In the genomic region with DNA sequence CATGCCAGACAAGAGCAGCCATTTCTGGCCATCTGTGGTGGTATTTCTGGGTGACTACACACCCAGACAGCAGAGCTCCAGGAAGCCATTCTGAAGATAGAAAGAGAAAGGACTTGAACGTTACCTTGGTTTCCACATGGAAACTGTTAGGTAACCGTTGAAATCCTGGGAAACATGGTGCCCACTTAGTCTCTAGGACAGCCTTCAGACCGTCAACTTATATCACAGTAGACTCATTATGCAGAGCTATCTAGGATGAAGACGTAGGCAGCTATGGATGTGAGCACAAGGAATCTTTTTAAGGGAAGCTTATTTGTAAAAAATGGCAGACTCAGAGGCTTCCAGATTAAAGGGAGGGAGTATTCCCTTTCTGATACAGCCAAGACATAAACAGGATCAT, we compare ENCODE assay signal across 26 mouse cellular contexts. TPM values are rescaled to one million over a fixed set of nuclear protein-coding genes. Genes with fewer than 3 reads are reported as not detected.
DNase-seq lines count a peak whose midpoint lies in the region; ATAC-seq and TF ChIP-seq lines count a peak whose summit lies in the region.
"Had no signal": no experiment of that assay in that cellular context is flagged by ENCODE, and none has a peak within 500 bp of the region (broad histone marks: within the 10 kb centered on the region; RNA-seq: fewer than 3 reads in every experiment).

No protein-coding gene starts in this region.

- peak; percentile 10 for DNase-seq in heart, adult 11 months
- no peak for DNase-seq in heart, postnatal 10 days
- DNase-seq in intestine, embryonic 14.5 days (ENCODE audit: low spot score): peak; percentile 10
- DNase-seq in limb, embryonic 10.5 days (ENCODE audit: low spot score): peak; percentile 6
- no peak for DNase-seq in thymus, postnatal 0 days (ENCODE audit: low spot score)
- no peak for DNase-seq in layer of hippocampus, postnatal 10 days (ENCODE audit: low spot score in 2 of 2)
- DNase-seq: adrenal gland, adult 2 months; adrenal gland, postnatal 10 days; adrenal gland, postnatal 25 days; cerebellum, adult 11-12 months; cerebellum, adult 2 months; cerebellum, adult 9-10 months; cerebellum, postnatal 10 days; cerebellum, postnatal 25 days had no signal

- no peak overlapping the region for H3K9ac ChIP-seq in intestine, embryonic 14.5 days (ENCODE audit: low read length)
- no peak overlapping the region for H3K9ac ChIP-seq in intestine, postnatal 0 days (ENCODE audit: low read depth, low read length)
- H3K9ac ChIP-seq: embryonic facial prominence, embryonic 12.5 days; forebrain, embryonic 13.5 days; forebrain, embryonic 15.5 days had no signal

- TF ChIP-seq CTCF in intestine, postnatal 0 days (IDR thresholded peaks at IDR 0.05; ENCODE audit: low read depth): no peak

- peaks cover 6% of the 10 kb centered on the region; the same call in 1 of the 2 replicates for H3K36me3 ChIP-seq in intestine, embryonic 14.5 days (ENCODE audit: control insufficient read depth, insufficient read depth, low read length)
- H3K36me3 ChIP-seq in intestine, postnatal 0 days (ENCODE audit: control insufficient read depth, insufficient read depth): peaks cover 3% of the 10 kb centered on the region
- H3K36me3 ChIP-seq in limb, embryonic 10.5 days: no peaks in the 10 kb centered on the region
- H3K36me3 ChIP-seq: embryonic facial prominence, embryonic 12.5 days; forebrain, embryonic 15.5 days had no signal

- no peaks in the 10 kb centered on the region for H3K27me3 ChIP-seq in intestine, embryonic 14.5 days (replicated peaks; ENCODE audit: control insufficient read depth, insufficient read depth, low read length)
- H3K27me3 ChIP-seq in intestine, postnatal 0 days (replicated peaks; ENCODE audit: control insufficient read depth, insufficient read depth, low read length): no peaks in the 10 kb centered on the region
- no peaks in the 10 kb centered on the region for H3K27me3 ChIP-seq in limb, embryonic 10.5 days (ENCODE audit: low read depth, poor library complexity, severe bottlenecking)
- H3K27me3 ChIP-seq: embryonic facial prominence, embryonic 12.5 days; forebrain, embryonic 13.5 days; forebrain, embryonic 15.5 days had no signal

- no peak overlapping the region for H3K27ac ChIP-seq in intestine, embryonic 14.5 days (ENCODE audit: low read depth)
- H3K27ac ChIP-seq in intestine, postnatal 0 days (ENCODE audit: low read depth, low read length): no peak overlapping the region
- no peak overlapping the region for H3K27ac ChIP-seq in limb, embryonic 10.5 days
- H3K27ac ChIP-seq: embryonic facial prominence, embryonic 10.5 days; embryonic facial prominence, embryonic 12.5 days; forebrain, embryonic 13.5 days; forebrain, embryonic 15.5 days had no signal

- H3K4me2 ChIP-seq in intestine, embryonic 14.5 days (ENCODE audit: low read length): no peak overlapping the region
- H3K4me2 ChIP-seq in intestine, postnatal 0 days (replicated peaks; ENCODE audit: low read depth): no peak overlapping the region
- H3K4me2 ChIP-seq: embryonic facial prominence, embryonic 12.5 days; forebrain, embryonic 13.5 days; forebrain, embryonic 15.5 days had no signal

- ATAC-seq in intestine, embryonic 14.5 days (replicated peaks; ENCODE audit: low FRiP score, low TSS enrichment, low read depth): no peak
- no peak for ATAC-seq in intestine, postnatal 0 days
- ATAC-seq: forebrain, embryonic 13.5 days; forebrain, embryonic 15.5 days had no signal

- 90% methylated on average over 4 of the region's 4 CpGs for WGBS in intestine, embryonic 14.5 days
- WGBS in intestine, postnatal 0 days: 89% methylated on average over 4 of the region's 4 CpGs
- WGBS in limb, embryonic 10.5 days: 96% methylated on average over 4 of the region's 4 CpGs

- intact Hi-C loops in heart, postnatal 10 days (cut with DNase I): no loop called here

- no peaks in the 10 kb centered on the region for H3K4me1 ChIP-seq in intestine, embryonic 14.5 days (replicated peaks; ENCODE audit: control insufficient read depth, insufficient read depth, low read length)
- no peaks in the 10 kb centered on the region for H3K4me1 ChIP-seq in intestine, postnatal 0 days (replicated peaks; ENCODE audit: control insufficient read depth, insufficient read depth, low read length)
- no peaks in the 10 kb centered on the region for H3K4me1 ChIP-seq in limb, embryonic 10.5 days
- H3K4me1 ChIP-seq: embryonic facial prominence, embryonic 10.5 days; embryonic facial prominence, embryonic 12.5 days; forebrain, embryonic 13.5 days; forebrain, embryonic 15.5 days had no signal

- H3K9me3 ChIP-seq in intestine, embryonic 14.5 days (ENCODE audit: control insufficient read depth, low read length): no peaks in the 10 kb centered on the region
- no peaks in the 10 kb centered on the region for H3K9me3 ChIP-seq in intestine, postnatal 0 days (ENCODE audit: control insufficient read depth)
- no peaks in the 10 kb centered on the region for H3K9me3 ChIP-seq in limb, embryonic 10.5 days (replicated peaks)
- H3K9me3 ChIP-seq: embryonic facial prominence, embryonic 10.5 days; embryonic facial prominence, embryonic 12.5 days; forebrain, embryonic 13.5 days; forebrain, embryonic 15.5 days had no signal

- H3K4me3 ChIP-seq in intestine, embryonic 14.5 days (ENCODE audit: low read depth, low read length): no peak overlapping the region
- H3K4me3 ChIP-seq in intestine, postnatal 0 days (ENCODE audit: low read depth, low read length): no peak overlapping the region
- H3K4me3 ChIP-seq in limb, embryonic 10.5 days: no peak overlapping the region
- H3K4me3 ChIP-seq: embryonic facial prominence, embryonic 10.5 days; embryonic facial prominence, embryonic 12.5 days; forebrain, embryonic 13.5 days; forebrain, embryonic 15.5 days had no signal

RNA-seq across cellular contexts. Expression of gene Zc2hc1b, which starts 44.0 kb away (rescaled TPM):
- total RNA-seq in heart, postnatal 10 days (2021): not detected
- polyA plus RNA-seq in intestine, embryonic 14.5 days (2014; fragmentation: Nextera tagmentation; extraction: Ambion mirVana): not detected in 2 replicates
- polyA plus RNA-seq in intestine, postnatal 0 days (2015; fragmentation: Nextera tagmentation; extraction: Ambion mirVana): not detected in 2 replicates
- not detected in 2 replicates for polyA plus RNA-seq in limb, embryonic 10.5 days (2016; fragmentation: Nextera tagmentation; extraction: Ambion mirVana)
- polyA plus RNA-seq in thymus, postnatal 0 days (2015; fragmentation: Nextera tagmentation; extraction: Ambion mirVana): not detected in 2 replicates
- total RNA-seq in layer of hippocampus, postnatal 10 days (2021): not detected
- total RNA-seq: adrenal gland, adult 2 months; adrenal gland, postnatal 10 days; adrenal gland, postnatal 25 days; adrenal gland, postnatal 4 days; ES-E14; MEL had no signal
- polyA plus RNA-seq: adrenal gland, adult 2 months; C2C12; cerebellum, adult 2 months; cortical plate, adult 2 months; embryonic facial prominence, embryonic 10.5 days; embryonic facial prominence, embryonic 12.5 days; embryonic facial prominence, embryonic 14.5 days; forebrain, embryonic 11.5 days; forebrain, embryonic 13.5 days; forebrain, embryonic 15.5 days had no signal

RNA-seq across cellular contexts. Expression of gene Ltv1, which starts 59.1 kb away (rescaled TPM):
- total RNA-seq in heart, postnatal 10 days (2021): 10 to 100 TPM; 24.9 to 28.2 TPM
- 80.1 and 87.2 TPM in 2 replicates for polyA plus RNA-seq in intestine, embryonic 14.5 days (2014; fragmentation: Nextera tagmentation; extraction: Ambion mirVana)
- 44.1 and 45.5 TPM in 2 replicates for polyA plus RNA-seq in intestine, postnatal 0 days (2015; fragmentation: Nextera tagmentation; extraction: Ambion mirVana)
- 65.3 and 68.0 TPM in 2 replicates for polyA plus RNA-seq in limb, embryonic 10.5 days (2016; fragmentation: Nextera tagmentation; extraction: Ambion mirVana)
- 60.4 and 63.2 TPM in 2 replicates for polyA plus RNA-seq in thymus, postnatal 0 days (2015; fragmentation: Nextera tagmentation; extraction: Ambion mirVana)
- total RNA-seq in layer of hippocampus, postnatal 10 days (2021): 10 to 100 TPM; 21.6 to 26.2 TPM

Comparison
In these comparisons a context has a peak if more than half of its experiments do, and no peak if none do; other contexts are left out.
1. DNase-seq: peak in heart, adult 11 months (single experiment), intestine, embryonic 14.5 days (single experiment) and limb, embryonic 10.5 days (single experiment); none in heart, postnatal 10 days (0 of 2), thymus, postnatal 0 days (single experiment) and layer of hippocampus, postnatal 10 days (0 of 2).